Mouse (Mus musculus) layer of hippocampus, postnatal 25 days (tissue): ENCODE measurements around the gene Elk4. TPM values are rescaled to one million over a fixed set of nuclear protein-coding genes. Genes with fewer than 3 reads are reported as not detected.

Experiments used
- DNase-seq, 2 experiments: peaks; one replicate each; pipeline ENCODE4 v3.0.0; 2022; ENCODE audit warnings: mixed read lengths in 2 of 2, low spot score in 1 of 2; ENCODE audit errors: extremely low spot score in 1 of 2
- total RNA-seq, 2 experiments: library from RNA; stranded (reverse); gene quantifications; 2 replicates each; pipeline ENCODE4 v1.2.3; 2021

The Elk4 gene
- 10 to 100 TPM; 51.8 to 60.4 TPM for total RNA-seq

DNA sequence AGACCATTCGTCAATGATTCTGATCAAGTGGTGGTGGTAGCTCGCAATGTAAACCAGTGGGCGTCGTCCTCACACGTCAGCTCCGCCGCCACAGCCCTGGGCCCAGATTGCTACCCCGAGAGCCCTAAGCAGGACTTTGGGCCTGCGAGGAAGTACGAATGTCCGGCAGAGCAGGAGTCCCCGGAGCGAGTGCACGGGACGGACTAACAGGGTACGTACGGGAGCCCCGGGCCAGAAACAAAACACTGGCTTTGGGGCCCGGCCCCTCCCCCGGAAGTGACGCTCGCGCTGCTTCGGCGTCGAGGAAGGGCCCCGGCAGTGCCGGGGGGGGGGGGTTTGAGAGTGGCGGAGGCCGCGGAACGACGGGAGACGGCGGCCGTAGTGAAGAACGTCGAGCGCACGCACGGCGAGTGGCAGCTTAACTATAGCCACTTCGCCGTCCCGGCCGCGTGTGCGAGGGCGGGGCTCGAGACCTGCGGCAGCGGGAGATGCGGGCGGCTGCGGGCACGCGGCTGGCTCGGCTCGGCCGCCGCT, at the start of gene Elk4:
Gene Elk4, plus strand, starts transcription at position 326 of the 534 bp plus-strand sequence.
- DNase-seq, result peak; percentile 76 to 90

DNA sequence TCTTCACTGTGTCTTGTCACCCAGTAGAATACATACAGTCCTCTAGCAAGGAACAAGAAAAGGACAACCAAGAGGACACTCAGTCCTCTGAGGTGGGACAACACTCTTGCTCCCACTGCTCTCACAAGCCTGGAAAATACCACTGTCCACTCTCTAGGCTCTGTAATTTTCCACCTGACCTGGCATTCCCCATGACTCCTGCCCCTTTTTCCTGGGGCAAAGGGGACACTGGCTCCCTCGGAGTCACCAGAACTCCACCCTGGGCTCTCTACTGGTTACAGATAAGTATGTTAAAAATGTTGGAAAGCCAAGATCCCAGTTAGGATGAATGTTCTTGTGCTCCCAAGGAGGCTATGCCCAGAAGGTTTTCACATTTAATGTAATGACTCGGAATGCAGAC, 46.4 kb upstream of the Elk4 start:
- no peak for DNase-seq

DNA sequence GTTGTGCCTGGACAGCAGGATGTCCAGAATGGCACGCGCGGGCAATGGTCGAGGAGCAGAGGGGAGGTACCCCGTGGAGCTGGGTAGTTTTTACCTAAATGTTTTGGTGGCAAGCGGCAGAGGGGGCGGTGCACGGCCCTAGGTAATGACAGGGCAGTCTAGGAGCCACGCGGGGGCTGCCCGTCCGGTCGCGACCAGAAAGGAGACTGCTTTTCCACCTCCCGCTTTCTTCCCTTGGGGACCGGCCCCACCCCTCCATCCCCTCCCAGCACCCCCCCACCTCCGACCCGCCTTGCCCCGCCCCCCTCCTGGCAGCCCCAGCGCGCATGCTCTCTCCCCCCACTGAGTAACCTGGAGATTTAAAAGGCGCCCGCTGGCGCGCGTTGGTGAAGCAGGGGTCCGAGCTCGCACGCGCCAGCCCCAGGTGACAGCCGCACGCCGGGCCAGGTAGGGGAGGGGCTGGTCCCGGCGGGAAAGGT, 44.8 kb upstream of the Elk4 start, which contains the start of gene Slc45a3:
Gene Slc45a3, plus strand, starts transcription at position 362 of the 479 bp plus-strand sequence.
- DNase-seq, result peak in 1 of 2 experiments; percentile 17

DNA sequence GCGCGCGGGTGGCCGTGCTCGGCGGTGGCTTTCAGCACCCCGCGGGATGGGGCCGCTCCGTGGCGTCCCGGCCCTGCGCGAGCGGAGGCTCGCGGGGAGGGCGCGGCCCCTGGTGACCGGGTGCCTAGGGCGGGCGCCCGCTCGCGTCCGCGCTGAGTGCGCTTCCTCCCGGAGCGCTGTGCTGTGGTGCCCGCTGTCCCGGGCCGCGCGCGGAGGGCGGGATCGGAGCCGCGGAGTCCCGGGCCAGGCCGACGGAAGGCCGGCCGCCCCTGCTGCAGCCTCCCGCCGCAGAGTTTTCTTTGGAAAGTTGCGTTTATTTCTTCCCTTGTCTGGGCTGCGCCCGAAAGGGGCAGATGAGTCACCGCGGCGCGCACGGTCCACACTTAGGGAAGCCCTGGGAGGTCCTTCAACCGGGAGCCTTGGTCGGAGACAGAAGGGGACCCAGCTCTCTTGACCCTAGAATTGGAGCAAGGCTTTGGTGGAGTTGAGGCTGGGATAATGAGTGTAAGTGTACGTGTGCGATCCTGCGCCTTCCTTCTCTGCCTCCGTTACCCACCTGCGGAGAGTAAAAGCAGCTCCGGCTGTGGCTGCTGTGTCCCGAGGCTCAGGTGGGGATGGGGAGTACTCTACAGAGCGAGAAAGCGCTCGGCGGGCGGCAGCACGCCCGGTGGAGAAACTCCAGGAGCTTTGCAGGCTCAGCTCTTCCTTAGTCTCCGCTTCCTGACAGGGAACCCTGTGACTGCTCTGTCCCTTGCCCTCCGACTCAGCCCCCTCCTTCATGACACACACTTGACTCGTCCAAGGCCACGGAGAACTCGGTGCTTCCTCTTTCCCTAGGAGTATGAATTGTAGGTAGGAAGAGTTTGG, 44.1 kb upstream of the Elk4 start:
- DNase-seq, result no peak

- no peak for DNase-seq
Observed at GRCm38 (mm10) chr1:131964100-131964499, 43.3 kb upstream of the Elk4 start.

- DNase-seq, result no peak
Observed at GRCm38 (mm10) chr1:131964580-131964979, 42.8 kb upstream of the Elk4 start.

DNA sequence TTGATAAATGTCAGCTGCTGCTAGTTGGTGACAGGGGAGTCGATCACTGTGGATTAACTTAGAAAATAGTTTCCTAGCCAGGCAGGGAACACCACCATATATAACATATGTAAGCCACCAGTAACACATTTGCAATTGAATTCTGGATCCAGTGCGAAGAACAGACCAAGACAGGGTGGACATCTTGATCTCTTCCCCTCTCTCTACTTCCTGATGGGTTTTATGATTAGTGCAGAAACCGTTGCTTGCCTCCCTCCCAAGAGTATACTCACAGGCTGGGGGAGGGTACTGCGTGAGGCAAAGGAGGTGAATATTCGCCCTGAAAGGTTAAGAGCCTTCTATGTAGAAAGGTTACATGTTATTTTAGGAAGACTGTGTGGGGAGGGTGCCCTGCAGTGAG, 41.6 kb upstream of the Elk4 start:
- no peak for DNase-seq

DNA sequence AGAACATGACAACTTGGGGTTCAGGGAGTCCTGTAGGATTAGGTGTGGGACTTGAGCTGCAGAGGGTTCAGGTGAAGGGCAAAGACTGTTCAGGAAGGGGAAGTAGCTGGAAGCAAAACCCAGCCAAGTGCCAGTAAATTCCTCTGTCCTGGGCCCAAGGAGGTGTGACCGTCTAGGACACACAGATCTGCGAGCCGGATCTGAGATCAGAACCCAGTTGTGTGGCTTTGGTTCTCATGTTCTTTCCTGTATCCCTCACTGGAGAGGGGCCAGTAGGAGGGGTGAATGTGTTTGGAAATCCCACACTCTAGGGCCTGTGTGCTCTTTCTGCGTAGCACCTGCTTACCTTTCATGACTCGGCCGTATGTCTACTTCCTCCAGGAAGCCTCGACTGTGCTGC, 40.1 kb upstream of the Elk4 start:
- DNase-seq, result no peak

DNA sequence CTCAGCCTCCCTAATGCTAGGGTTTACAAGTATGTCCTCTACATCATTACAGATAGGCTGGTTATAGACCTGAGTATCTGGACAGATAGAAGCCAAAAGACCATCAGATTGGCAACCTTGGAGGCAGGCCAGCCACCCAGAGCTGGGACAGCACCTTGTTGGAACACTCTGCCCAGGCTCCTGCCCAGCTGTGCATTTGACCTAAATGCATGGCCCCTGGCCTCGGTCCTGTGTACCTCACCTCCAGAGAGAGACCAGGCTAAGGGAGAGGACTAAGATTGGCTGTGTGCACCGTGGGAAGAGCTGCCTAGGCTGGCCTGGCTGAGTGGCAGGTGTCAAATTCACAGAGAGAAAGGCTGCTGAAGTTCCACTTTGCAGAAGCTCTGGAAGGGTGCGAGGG, 38.9 kb upstream of the Elk4 start:
- DNase-seq, result no peak

DNA sequence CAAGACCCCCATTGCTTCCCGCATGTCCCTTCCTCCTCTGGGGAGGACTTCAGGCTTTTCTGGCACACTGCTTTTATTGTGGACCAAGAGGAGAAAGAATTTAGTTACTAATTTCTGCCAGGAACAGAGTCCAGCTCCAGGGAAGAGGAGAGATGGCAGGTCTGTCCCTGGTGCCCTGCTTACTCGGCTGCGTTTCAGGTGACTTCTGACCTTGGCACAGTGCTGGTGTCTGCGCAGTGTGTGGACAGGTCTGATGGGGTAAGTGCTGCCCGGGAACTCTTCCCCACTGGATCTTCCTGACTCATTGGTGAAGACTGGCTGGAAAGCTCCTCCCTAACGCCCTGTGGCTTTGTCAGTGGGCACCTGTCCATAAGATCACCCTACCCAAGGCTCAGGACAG, 38.4 kb upstream of the Elk4 start:
- DNase-seq, result no peak

GRCm38 (mm10) chr1:131969825-131970224, 37.6 kb upstream of the Elk4 start:
- DNase-seq, result no peak

DNA sequence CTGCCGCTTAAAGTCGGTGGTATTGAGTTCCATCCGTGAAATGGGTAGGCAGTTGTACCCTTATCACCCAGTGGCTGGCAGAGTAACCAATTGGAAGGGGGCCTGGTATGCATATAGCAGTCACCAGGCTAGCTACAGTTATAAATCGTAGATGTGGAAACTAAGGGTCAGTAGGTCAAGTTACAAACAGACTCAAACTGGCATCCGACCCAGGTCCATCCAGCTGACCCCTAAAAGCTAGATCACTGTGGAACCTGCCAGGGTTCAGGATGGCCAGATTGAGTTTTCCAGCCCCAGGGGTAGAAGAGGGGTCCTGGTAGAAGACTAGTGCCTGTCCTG, 37.1 kb upstream of the Elk4 start:
- no peak for DNase-seq

GRCm38 (mm10) chr1:131970661-131971520, 36.5 kb upstream of the Elk4 start:
- no peak for DNase-seq

GRCm38 (mm10) chr1:131971771-131972497, 35.5 kb upstream of the Elk4 start:
- DNase-seq, result no peak

GRCm38 (mm10) chr1:131972498-131973334, 34.7 kb upstream of the Elk4 start:
- no peak for DNase-seq

- no peak for DNase-seq
Observed at GRCm38 (mm10) chr1:131973991-131974390, 33.4 kb upstream of the Elk4 start.

- no peak for DNase-seq
Observed at GRCm38 (mm10) chr1:131976886-131977285, 30.5 kb upstream of the Elk4 start.

GRCm38 (mm10) chr1:131980471-131980870, 26.9 kb upstream of the Elk4 start:
- DNase-seq, result no peak

GRCm38 (mm10) chr1:131981378-131982013, 25.9 kb upstream of the Elk4 start:
- DNase-seq, result peak; percentile 54 to 80
